Mouse (Mus musculus): ENCODE results near the gene Crtc1.

Gene Crtc1

GRCm38 (mm10) chr8:70439055-70439847, at the start of gene Crtc1:
Gene Crtc1, minus strand, starts transcription at chr8:70439579.
- DNase-seq (ENCODE audit: low spot score) = peak; percentile 98

DNA sequence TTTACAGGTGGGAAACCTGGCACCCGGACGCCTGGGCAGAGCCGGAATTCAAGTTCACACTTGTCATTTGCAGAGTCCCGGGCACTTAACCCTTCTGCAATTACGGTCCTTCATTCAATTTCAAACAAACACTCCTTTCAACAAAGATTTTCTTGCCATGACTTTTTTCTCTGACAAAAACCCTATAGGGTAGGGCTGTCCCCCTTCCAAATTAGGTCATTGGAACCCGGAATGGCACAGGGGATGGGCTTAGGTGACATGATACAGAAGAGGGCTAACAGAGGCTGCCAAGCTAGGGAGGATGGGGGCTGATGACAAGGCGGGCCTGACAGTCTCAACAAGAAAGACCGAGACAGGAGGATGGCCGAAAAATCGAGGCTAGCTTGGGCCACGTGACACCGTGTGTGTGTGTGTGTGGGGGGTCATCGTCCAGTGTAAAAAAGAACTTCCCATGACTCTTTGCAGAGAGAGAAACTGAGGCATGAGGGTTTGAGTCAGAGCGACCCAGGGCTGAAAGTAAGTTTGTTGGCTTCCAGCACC, 49.6 kb upstream of the Crtc1 start:
- DNase-seq (ENCODE audit: low spot score) = no peak

DNA sequence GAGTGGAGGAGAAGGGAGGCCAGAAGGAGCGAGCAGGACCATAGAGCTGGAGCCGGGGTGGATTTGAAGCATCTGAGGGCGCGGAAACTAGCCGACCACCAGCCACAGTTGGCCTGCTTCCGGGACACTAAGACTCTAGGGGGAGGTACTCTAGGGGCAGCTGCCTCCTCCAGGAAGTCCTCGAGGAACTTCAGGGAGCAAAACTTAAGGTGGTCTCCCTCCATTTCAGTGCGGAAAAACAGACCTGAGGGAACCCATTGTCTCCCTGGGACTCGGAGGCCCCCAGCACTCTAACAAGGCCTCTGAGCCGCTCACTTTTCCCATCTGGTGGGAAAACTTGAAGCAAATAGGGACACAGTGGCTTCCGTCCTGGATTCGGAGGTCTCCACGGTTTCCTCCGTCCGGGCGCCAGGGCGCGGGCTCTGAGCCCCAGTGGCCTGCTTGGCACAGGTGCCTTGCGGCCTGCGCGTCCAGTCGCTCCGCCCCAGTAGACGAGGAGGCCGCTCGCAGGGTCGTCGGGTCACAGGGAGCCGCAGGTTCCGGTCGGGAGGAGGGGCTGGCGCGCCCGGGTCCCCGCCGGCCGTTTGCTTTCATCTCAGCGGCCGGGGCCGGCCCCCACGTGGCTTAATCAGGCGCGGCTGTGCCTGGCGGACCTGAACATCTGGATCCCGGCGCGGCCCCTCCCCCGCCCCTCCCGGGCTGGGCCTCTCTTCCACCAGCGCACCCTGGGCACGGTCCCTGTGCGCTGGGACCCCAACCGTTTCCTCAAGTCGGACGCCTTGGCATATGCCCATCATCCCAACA, 48.8 kb upstream of the Crtc1 start:
- no peak for DNase-seq (ENCODE audit: low spot score)

DNA sequence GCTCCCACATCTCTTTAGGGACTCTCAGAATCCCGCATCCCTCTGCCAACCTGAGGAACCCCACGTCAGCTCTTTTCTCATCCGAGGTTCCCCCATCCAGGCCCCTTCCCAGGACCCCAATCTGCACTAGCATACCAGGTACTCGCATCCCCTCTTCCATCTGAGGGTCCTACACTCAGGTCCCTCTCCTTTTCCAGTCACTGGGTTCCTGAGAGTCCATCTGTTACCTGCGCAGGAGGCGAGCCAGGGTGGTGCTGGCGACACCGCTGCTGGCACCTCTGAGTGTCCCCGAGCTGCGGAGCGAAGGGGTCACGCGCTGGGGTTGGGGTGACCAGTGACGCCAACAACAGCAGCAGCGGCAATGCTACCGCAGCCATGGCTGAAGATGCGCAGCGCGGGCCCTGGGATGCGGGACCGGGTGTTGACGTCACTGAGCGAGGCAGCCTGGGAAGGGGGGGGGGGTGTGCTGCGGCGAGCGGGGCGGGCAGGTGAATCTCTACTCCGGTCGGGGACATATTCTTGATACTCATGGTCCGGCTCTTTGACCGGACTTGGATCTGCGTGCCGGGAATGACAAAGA, 47.7 kb upstream of the Crtc1 start, which contains the start of gene Tmem59l:
TSS of gene Tmem59l (minus strand) at position 418 of the 580 bp plus-strand sequence.
- DNase-seq (ENCODE audit: low spot score) = no peak

DNA sequence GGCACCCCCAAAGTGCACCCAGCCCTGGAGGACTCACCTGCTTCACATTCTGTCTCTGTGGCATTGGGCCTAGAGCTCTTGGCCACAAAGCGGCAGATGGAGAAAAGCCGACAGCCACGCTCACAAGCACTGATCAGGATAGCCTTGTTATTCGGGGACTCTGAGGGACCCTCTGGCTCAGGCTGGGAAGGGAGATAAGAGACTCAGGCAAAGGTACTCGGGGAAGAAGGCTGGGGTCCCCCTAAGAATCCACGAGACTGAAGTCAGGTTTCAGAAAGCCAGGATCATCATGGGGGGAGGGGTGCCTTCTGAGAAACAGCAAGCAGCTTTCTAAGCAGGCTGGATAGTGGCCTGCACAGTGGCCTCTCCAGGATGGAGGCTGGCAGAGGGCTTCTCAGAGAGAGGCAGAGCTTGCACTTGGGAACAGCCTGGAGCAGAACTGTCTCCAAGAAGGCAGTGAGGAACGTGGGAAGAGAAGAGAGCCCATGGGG, 46.9 kb upstream of the Crtc1 start:
- DNase-seq (ENCODE audit: low spot score) = no peak

GRCm38 (mm10) chr8:70482943-70483342, 43.6 kb upstream of the Crtc1 start:
- DNase-seq (ENCODE audit: low spot score) = no peak

GRCm38 (mm10) chr8:70481908-70482307, 42.5 kb upstream of the Crtc1 start:
- DNase-seq (ENCODE audit: low spot score) = no peak

DNA sequence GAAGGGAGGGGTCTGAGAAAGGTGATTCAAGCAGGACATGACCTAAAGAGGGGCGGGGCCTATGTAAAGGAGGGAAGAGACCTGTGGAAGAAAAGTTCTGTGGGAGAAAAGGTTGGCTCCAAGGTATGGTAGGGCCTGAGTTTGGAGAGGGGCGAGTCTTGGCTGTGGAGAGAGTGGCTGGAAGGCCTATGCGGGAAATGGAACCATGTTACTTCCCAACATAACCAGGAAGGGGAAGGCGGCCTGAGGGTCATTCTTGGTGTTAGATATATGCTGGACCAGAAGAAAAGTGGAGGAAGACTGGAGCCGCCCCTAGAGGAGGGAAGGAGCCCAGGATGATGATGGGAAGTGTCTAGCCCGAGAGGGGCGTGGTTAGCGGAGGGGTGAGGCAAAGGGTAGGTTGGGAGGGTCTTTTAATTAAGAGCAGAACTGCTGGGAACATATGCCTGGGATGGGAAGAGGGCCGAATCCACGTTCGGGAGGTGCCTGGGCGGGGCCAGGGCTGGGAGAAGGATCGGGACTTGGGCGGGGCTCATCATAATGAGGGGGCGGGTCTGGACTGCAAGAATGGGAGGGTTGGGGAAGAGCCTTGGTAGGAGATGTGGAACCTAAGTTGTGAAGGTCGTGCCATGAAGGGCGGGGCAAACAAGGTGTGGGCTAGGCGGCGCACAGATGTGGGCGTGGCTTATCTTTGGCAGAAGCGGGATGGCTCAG, 38.0 kb upstream of the Crtc1 start:
- no peak for DNase-seq (ENCODE audit: low spot score)

GRCm38 (mm10) chr8:70476333-70477268, 37.2 kb upstream of the Crtc1 start, which contains the start of gene Klhl26:
Gene Klhl26, minus strand, starts transcription at chr8:70476968.
- peak; percentile 95 for DNase-seq (ENCODE audit: low spot score)

DNA sequence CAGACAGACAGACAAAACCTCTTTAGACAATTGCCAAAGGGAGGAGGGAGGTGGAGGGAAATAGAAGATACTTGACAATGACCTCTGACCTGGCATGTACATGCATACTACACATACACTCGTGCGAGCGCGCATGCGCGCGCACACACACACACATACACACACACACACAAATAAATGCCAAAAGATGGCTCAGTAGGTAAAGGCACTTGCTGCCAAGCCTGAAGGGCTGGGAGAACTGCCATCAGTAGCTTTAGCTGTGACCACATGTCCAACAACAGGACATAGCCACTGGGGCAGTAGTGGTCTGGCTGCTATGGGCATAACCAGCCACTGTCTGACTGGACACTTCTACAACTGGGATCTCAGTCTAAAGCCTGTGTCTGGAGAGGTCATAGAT, 32.5 kb upstream of the Crtc1 start:
- no peak for DNase-seq (ENCODE audit: low spot score)

- DNase-seq (ENCODE audit: low spot score) = no peak
Measured at GRCm38 (mm10) chr8:70469938-70470337, 30.6 kb upstream of the Crtc1 start.

DNA sequence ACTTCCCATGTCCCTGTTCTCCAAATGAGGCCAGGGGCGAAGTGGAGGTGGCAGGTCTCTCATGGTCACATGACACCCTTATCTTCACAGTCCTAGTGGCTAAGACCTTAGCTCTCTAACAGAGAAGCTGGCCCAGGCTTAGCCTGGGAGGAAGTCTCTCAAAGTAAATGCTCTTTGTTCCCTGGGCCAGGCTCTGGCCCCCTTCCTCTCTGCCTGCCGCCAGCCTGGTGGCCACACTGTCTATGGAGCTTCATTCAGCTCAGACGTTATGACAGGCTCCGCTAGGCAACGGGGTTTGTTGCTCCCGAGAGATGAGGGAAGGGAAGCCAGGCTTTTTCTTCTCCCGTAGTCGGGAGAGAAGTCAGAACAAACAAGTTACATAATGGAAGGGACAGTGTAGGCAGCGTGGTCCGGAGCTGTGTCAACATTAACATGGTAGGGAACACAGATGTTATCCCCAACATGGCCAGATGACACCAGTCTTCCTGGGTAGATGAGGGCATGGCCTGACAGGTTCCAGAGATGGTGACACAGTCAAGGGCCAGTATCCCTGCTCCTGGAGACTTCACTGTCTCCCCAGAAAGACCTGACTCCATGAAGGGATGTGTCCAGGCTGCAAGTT, 30.0 kb upstream of the Crtc1 start:
- DNase-seq (ENCODE audit: low spot score) = no peak

- DNase-seq (ENCODE audit: low spot score) = no peak
Measured at GRCm38 (mm10) chr8:70468733-70469132, 29.4 kb upstream of the Crtc1 start.

- DNase-seq (ENCODE audit: low spot score) = no peak
Measured at GRCm38 (mm10) chr8:70467907-70468306, 28.5 kb upstream of the Crtc1 start.

DNA sequence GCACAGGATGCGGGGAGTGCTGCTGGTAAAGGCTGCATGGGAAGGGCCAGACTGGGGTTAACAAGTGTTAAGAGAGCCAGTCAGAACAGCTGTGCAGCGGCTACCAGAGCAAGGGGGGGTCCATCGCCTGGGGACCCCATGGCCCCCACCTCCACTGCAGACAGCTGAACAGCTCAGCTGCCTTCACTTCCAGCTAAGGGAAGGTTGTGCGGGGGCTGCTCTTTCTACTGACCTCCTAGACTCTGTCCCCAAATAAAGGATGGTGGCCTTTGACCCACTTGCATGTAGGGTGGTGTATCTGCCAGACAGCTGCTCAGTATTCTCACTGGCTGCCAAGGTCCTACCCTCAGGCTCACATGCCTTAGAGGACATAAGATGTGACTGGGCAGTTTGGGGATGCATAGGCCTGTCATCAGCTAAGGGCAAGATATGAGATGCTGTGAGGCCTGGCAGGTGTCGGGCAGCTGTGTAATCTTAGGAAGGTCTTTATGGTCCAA, 27.9 kb upstream of the Crtc1 start:
- no peak for DNase-seq (ENCODE audit: low spot score)

DNA sequence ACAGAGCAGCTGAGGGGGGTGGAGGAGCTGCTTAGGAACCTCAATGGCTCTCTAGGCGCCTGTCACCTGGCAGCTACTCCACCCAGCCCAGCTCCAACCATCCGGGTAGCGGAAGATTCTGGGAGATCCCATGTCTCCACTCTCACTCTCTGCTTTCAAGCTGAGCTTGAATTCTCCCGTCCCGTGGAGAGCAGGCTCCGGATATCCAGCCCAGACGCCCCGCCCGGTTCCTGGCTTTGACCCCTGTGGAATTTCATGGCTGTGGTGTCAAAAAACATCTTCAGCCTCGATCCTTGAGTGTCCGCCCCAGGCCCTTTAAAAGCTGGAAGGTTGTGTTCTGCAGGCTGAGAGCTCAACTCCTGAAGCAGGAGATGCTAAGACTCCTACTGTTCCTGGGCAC, 27.4 kb upstream of the Crtc1 start:
- no peak for DNase-seq (ENCODE audit: low spot score)

DNA sequence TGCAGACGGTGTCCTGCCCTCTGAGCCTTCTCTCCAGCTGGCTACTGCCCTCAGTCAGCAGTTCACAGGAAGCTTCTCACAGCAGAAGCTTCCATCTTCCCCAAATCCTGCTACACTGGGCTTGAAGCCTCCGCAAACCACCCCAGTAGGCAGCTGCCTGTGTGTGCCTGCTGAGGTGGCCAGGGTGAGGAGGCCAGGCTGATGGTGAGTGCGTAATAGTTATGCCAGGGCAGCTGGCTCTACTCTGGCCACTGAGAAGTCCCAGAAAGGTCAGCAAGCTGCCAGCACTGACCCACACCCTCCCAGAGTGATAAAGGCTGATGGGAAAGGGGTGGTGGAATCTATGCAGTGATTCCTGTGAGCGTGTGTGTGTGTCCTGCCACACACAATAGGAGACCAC, 26.9 kb upstream of the Crtc1 start:
- no peak for DNase-seq (ENCODE audit: low spot score)

DNA sequence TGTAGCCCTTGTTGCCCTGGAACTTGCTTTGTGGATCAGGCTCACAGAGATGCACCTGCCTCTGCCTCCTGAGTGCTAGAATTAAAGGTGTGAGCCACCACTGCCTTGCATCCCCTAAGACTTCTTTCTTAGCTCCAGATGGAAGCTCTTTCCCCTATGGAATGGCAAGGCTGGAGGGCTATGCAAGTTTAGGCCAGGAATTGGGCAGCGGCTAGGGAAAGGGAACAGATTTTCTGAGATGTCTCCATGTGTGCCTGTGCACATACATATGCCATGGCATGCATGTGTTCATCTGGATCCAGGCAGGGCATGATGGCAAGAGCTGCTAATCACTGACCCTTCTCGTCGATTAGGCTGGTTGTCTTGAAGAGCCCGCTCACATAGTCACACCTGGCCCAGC, 26.3 kb upstream of the Crtc1 start:
- DNase-seq (ENCODE audit: low spot score) = no peak

DNA sequence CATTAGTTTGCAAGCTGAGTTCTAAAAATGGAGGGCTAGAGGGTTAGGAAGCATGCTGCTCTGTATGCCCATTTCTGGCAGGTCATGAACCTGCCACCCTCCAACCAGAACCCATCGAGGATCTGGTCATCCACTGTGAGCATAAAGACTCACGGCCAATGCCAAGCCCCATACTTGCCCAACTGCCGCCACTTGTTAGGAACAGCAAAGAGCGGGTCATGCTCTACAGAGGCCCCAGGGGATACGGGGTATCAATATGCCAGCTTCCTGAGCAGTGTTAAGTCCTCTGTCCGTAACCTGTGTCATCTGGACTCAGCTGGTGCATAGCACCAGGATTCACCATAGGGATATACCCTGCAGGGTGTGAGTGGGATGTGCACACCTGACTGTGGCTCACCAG, 24.8 kb upstream of the Crtc1 start:
- no peak for DNase-seq (ENCODE audit: low spot score)

- no peak for DNase-seq (ENCODE audit: low spot score)
Measured at GRCm38 (mm10) chr8:70463306-70463705, 23.9 kb upstream of the Crtc1 start.
